Mouse (Mus musculus): ENCODE results near the gene Cdc20b.
A peak's percentile ranks its signal among the peaks of the same experiment; 100 is the strongest.
"Not testable (repeated sequence)": the region's sequence is repeated elsewhere in the genome, so short reads cannot be mapped to it uniquely, and the experiment has no call there.

The Cdc20b gene

DNA sequence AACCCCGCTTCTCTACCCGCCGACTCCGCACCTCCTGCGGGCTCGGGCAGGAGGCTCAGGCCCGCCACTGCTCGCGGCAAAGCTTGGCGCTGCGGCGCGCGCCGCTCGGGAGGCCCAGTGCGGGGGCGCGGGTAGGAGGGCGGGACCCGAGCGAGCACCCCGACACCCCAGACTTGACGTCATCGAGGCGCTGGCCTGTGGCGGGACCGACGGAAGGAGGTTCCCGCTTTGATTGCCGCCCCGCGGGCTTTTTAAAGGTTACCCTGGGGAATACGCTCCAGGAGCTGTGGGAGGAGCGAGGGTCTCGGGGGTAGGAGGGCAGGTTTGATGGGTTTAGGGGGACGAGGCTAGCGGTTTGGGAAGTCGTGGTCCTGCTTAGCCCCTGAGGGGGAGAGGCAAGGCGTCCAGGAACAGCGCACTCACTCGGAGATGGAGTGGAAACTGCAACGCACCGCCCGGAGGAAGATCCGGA lies at the start of gene Cdc20b:
Gene Cdc20b, plus strand, starts transcription at position 162 of the 472 bp plus-strand sequence.
- no peak for DNase-seq (ENCODE audit: low spot score)

DNA sequence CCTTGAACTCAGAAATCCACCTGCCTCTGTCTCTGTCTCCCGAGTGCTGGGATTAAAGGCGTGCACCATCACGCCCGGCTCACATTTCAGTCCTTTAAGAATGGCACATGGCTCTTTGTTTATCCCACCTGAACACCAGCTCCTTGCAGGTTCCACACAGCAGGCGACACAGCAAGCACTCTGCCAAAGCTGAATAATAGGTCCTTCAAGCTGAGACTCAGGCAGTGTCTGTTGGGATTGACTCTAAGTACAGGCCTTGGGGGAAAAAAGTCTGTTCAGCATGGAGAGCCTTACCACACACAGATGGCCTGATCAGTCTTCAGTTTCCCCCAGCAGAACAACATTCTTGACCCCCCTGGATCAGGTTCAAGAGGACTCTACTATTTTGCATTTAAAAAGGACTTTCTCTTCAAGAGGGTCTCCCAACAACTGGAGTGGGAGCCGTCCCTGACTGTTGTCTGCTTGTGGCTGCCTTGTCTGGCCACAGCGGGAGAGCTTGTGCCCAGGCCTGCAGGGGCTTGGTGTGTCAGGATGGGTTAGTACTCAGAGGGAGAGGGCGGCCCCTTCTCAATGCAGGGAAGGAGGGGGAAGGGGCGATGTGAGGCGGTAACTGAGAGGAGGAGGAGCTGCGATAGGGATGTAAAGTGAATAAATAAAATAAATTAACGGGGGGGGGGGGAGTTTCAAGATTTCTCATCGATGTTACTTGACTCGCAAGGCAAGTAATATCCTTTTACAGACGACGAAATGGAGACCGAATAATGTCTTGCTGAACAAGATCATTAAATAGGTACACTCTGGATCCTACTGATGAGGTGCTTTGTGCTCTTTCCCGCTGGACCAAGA lies 49.1 kb upstream of the Cdc20b start:
- DNase-seq (ENCODE audit: low spot score): no peak

- DNase-seq (ENCODE audit: low spot score): no peak
Measured at GRCm38 (mm10) chr13:112986451-112986950, 48.4 kb upstream of the Cdc20b start.

DNA sequence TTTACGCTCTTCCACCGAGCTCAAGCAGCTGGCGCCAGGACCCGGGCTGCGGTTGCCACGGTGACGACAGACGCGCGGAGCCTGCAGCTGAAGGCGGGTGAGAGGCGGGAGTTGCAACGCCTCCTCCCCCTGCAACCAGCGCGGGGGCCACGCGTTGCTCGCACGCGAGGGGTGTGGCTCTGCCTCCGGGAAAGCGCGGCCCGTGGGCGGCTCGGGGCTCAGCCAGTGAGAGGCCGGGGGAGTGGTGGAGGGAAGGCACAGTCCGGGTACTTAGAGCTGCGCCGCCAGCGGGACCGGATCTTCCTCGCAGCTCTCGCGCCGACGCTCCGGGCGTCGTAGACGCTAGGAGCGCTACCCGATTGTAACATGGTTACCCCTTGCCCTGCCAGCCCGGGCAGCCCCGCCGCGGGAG lies 47.4 kb upstream of the Cdc20b start, which contains the start of gene Ccno:
Gene Ccno, plus strand, starts transcription at position 271 of the 412 bp plus-strand sequence.
- peak; percentile 69 for DNase-seq (ENCODE audit: low spot score)

- DNase-seq (ENCODE audit: low spot score): no peak
Measured at GRCm38 (mm10) chr13:112987991-112988390, 46.9 kb upstream of the Cdc20b start.

- no peak for DNase-seq (ENCODE audit: low spot score)
Measured at GRCm38 (mm10) chr13:112988866-112989265, 46.0 kb upstream of the Cdc20b start.

DNA sequence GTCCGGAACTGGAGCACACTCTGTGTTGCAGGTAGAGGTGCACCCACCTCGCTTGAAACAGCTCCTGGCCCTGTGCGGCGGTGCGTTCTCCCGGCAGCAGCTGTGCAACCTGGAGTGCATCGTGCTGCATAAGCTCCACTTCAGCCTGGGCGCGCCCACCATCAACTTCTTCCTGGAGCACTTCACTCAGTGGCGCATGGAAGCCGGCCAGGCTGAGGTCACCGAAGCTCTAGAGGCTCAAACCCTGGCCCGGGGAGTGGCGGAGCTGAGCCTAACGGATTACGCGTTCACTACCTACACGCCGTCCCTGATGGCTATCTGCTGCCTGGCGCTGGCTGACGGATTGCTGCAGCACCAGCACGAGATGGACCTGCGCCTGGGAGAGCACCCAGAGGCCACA lies 45.4 kb upstream of the Cdc20b start:
- no peak for DNase-seq (ENCODE audit: low spot score)

- no peak for DNase-seq (ENCODE audit: low spot score)
Measured at GRCm38 (mm10) chr13:112990346-112990745, 44.6 kb upstream of the Cdc20b start.

DNA sequence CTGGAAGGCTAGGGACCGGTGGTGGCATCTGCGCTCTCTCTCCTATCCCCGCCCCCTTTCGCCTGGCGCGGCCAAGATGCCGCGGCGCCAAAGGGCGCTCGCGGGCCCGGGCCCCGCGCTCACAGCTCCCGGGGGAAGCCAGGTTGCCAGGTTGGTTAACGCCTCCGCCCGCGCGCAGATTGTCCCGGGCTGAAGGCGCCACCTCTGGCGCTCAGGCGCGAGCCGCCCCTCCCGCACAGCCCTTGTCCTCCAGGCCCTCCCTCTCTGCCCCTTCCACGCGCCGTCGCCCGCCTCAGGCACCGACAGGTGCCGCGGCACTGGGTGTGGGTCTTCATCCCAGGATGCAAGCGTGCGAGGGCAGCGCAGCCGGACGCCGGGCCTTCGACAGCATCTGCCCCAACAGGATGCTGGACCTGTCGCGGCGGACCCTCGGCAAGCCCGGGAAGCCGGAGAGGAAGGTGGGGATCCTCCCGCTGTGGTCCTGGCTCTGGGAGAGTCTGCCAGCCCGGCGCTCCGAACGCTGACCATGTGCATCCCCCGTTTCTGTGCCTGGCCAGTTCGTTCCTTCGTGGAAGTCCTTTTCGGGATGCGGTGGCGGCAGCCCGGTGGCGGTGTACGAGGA lies 41.3 kb upstream of the Cdc20b start, which contains the start of gene Mcidas:
Gene Mcidas, plus strand, starts transcription at position 315 of the 622 bp plus-strand sequence.
- no peak for DNase-seq (ENCODE audit: low spot score)

DNA sequence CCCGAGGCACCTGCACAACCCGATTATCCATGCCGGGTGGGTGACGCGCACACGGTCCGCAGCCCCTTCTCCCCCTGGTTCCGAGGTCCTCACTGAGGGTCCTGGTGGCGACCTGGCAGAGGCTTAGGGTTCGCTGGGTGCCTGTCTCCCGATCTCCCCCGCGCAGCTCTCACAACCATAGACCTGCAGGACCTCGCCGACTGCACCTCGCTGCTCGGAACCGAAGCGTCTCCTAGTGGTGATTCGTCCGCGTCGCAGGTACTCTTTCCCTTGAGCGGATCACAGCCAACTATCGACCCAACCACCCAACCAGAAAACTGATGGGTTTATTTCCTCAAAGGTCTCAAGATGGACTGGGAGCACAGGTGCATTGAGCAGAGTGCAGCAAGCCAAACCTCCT lies 40.7 kb upstream of the Cdc20b start:
- DNase-seq (ENCODE audit: low spot score): no peak

- no peak for DNase-seq (ENCODE audit: low spot score)
Measured at GRCm38 (mm10) chr13:112996407-112996806, 38.5 kb upstream of the Cdc20b start.

GRCm38 (mm10) chr13:112997369-112997768 lies 37.5 kb upstream of the Cdc20b start:
- no peak for DNase-seq (ENCODE audit: low spot score)

- DNase-seq (ENCODE audit: low spot score): no peak
Measured at GRCm38 (mm10) chr13:112998427-112999201, 36.3 kb upstream of the Cdc20b start.

DNA sequence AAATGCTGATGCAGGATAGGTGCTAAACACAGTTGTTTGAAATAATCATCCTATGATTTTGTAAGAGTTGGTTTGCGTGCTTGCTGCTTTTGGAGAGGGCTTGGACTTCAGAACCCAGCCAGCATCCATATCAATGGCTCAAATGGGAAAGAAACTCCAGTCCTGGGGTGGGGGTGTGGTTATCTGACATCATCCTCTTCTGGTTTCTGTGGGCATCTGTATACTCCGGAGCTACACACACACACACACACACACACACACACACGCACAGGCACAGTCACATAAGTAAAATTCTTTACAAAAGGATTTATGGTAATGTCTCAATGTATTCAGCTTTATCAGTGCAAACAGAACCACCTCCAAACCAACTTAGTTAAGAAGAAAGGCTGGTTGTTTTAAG lies 34.8 kb upstream of the Cdc20b start:
- DNase-seq (ENCODE audit: low spot score): no peak

DNA sequence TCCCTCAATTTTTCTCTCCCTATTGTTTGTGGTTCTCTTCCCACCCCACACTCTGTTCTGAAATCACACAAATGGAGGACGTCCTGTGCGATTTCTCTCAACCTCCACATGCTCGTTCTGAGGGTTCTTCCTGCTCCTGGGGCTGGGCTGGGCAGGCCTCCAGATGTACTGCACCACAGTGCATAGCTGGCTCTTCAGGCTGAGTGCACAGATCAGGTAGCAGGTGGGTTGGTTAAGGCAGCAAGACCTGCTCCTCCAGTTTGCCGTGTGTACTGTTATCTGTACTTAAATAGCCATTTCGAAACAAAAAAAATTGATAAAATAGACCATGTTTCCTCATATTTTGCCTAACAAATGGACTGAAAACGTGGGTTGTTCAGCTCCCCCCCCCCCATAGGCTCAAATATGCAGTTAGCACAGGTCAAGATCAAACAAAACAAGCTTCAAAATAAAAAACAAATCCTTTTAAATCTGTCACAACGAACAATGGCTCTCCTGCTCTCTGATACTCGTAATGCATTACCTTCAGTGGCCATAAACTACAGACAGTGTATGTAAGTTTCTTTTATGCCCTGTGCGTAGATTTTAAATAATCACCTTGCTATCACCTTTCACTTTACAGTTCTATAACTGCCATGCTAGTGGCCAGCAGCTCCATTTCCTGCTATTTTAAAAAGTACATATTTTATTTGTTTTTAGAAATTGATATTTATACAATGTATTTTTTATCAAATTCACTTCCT lies 34.2 kb upstream of the Cdc20b start:
- DNase-seq (ENCODE audit: low spot score): no peak

DNA sequence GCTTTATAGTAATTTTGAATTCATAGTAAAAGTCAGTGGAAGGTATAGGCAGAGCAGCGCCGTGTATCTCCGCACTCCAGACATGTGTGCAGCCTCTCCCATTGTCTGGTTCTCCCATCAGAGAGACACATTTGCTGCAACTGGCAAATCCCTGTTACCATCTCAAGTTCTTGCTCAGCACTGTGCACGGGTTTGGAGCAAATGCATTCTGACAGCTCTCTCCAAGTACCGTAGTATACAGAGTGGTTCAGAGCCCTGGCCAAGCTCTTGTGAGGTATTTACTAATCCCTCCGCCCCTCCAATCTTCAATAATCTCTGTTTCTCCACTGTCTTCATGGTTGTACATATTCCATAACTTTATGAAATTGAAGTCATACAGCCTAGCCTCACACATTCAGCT lies 22.2 kb upstream of the Cdc20b start:
- no peak for DNase-seq (ENCODE audit: low spot score)

- DNase-seq (ENCODE audit: low spot score): not testable (repeated sequence)
Measured at GRCm38 (mm10) chr13:113013174-113013953, 21.5 kb upstream of the Cdc20b start.

- no peak for DNase-seq (ENCODE audit: low spot score)
Measured at GRCm38 (mm10) chr13:113021521-113021920, 13.4 kb upstream of the Cdc20b start.

DNA sequence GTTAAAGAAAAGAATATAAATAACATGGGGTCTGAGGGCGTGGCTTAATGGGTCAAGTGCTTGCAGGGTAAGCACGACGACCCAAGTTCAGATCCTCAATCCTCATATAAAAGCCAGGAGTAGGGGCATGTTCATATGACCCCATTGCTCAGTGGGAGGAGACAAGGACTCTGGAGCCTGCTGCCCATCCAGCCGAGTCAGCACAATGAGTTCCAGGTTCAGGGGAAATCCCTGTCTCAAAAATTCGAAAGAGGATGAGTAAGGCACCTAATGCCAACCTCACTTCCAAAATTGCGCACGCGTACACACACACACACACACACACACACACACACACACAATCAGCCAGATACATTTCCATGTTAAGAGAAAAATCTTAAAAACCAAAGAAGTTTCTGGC lies 12.4 kb upstream of the Cdc20b start:
- DNase-seq (ENCODE audit: low spot score): no peak

GRCm38 (mm10) chr13:113023274-113024143 lies 11.4 kb upstream of the Cdc20b start:
- DNase-seq (ENCODE audit: low spot score): peak; percentile 26
